Mouse (Mus musculus) liver, embryonic 14.5 days (tissue): ENCODE measurements around the gene Sirpa.

Source experiments
- CTCF ChIP-seq: IDR thresholded peaks from 2 replicates; pipeline ENCODE4 v1.5.1; 2016; ENCODE audit warnings: antibody characterized with exemption, low read depth, control low read depth
- EP300 ChIP-seq: IDR thresholded peaks from 2 replicates; pipeline ENCODE4 v1.6.1; 2016; ENCODE audit warnings: antibody characterized with exemption, low read depth

DNA sequence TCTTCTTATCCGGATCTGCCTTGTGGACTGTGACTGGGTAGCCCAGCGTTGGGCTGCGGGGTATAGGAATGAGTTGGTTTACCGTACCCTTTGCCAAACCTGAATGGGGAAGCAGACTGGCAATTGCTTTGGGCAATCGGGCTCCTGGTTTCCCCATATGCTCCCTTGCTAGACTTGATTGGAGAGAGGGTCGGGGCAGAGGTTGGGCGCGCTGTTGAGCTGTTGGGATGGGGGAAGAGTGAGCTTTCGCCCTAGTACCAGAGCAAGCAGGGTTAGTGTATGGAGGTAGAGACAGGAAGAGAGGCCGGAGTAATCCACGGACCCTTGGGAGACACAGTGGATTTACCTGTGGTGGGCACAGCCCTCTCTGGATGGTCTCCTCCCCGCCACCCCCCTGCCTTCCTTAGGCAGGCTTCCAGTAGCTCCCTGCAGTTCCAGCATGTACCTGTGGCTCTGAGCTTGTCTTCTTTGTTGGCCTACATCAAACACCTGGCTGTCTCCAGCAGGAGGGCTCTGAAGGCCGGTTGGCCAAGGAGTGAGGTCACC is 1.3 kb downstream of the Sirpa start:
- TF ChIP-seq CTCF = no peak
- TF ChIP-seq EP300 = no peak
